Comparison of ENCODE assay signal across 13 mouse cellular contexts in the genomic region with DNA sequence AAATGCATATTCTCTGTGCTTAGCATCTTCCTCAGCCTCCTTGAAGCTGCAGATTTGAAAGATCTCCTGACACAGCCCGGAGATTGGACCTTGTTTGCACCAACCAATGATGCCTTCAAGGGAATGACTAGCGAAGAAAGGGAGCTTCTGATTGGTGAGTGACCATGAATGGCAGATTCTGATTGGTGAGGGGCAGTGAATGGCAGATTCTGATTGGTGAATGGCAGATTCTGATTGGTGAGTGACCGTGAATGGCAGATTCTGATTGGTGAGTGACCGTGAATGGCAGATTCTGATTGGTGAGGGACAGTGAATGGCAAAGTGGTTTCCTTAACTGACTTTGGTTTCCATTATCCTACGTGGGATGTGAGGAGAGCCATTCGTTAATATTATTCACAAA.
"Had no signal": no experiment of that assay in that cellular context is flagged by ENCODE, and none has a peak within 500 bp of the region (broad histone marks: within the 10 kb centered on the region; RNA-seq: fewer than 3 reads in every experiment).

No protein-coding gene starts in this region.

- DNase-seq: gastrocnemius, adult 2 months; gastrocnemius, postnatal 10 days; gastrocnemius, postnatal 25 days; heart, adult 18-20 months; heart, postnatal 10 days; heart, postnatal 4 days; kidney, adult 18-20 months; kidney, adult 8-10 months; kidney, postnatal 10 days; kidney, postnatal 25 days; layer of hippocampus, adult 9-11 months; layer of hippocampus, postnatal 36 days; left cerebral cortex, postnatal 4 days had no signal
